Mouse (Mus musculus): Measurements from ENCODE around the gene Psmd10.

- TF ChIP-seq POLR2A (IDR thresholded peaks at IDR 0.05; ENCODE audit: borderline replicate concordance, insufficient read depth, low read length) (no peak), CTCF (IDR thresholded peaks at IDR 0.05; ENCODE audit: borderline replicate concordance, insufficient read depth, low read depth, low read length) (no peak)
These were observed 53.0 kb downstream of the Psmd10 start for GRCm38 (mm10) chrX:140903487-140903886.

All from cerebellum, adult 2 months (tissue).